Mouse (Mus musculus): ENCODE data around the gene Pknox2. TPM values are rescaled to one million over a fixed set of nuclear protein-coding genes. Genes with fewer than 3 reads are reported as not detected.

Pknox2 gene
- polyA plus RNA-seq, 1 experiment from 2014 or later, result 5.4 TPM

- ATAC-seq (ENCODE audit: low FRiP score, low TSS enrichment), result no peak
- 38% methylated on average over 12 of the region's 12 CpGs for WGBS
- H3K4me2 ChIP-seq (replicated peaks; ENCODE audit: low read depth, low read length), result no peak overlapping the region
- H3K4me1 ChIP-seq (ENCODE audit: control insufficient read depth, insufficient read depth, low read length), result no peaks in the 10 kb centered on the region
- no peak overlapping the region for H3K4me3 ChIP-seq (ENCODE audit: low read length)
- H3K9me3 ChIP-seq (ENCODE audit: control insufficient read depth, low read length), result no peaks in the 10 kb centered on the region
- H3K36me3 ChIP-seq (ENCODE audit: control insufficient read depth, insufficient read depth, low read length), result no peaks in the 10 kb centered on the region
- H3K27ac ChIP-seq (ENCODE audit: low read depth, low read length), result no peak overlapping the region
- H3K27me3 ChIP-seq (ENCODE audit: control insufficient read depth, insufficient read depth, low read length), result no peaks in the 10 kb centered on the region
- no peak overlapping the region for H3K9ac ChIP-seq (ENCODE audit: low read depth, low read length)
Measured at GRCm38 (mm10) chr9:37037405-37037804, 109.8 kb downstream of the Pknox2 start.

GRCm38 (mm10) chr9:37035248-37035647 is 112.0 kb downstream of the Pknox2 start:
- Histone ChIP-seq H3K9ac (ENCODE audit: low read depth, low read length) (no peak overlapping the region), H3K27ac (ENCODE audit: low read depth, low read length) (no peak overlapping the region), H3K9me3 (ENCODE audit: control insufficient read depth, low read length) (no peaks in the 10 kb centered on the region), H3K4me1 (ENCODE audit: control insufficient read depth, insufficient read depth, low read length) (peaks cover 3% of the 10 kb centered on the region), H3K36me3 (ENCODE audit: control insufficient read depth, insufficient read depth, low read length) (no peaks in the 10 kb centered on the region), H3K4me3 (ENCODE audit: low read length) (no peak overlapping the region), H3K27me3 (ENCODE audit: control insufficient read depth, insufficient read depth, low read length) (no peaks in the 10 kb centered on the region), H3K4me2 (replicated peaks; ENCODE audit: low read depth, low read length) (no peak overlapping the region)
- ATAC-seq (ENCODE audit: low FRiP score, low TSS enrichment), result no peak
- 91% methylated on average over 3 of the region's 3 CpGs for WGBS

- H3K36me3 ChIP-seq (ENCODE audit: control insufficient read depth, insufficient read depth, low read length), result no peaks in the 10 kb centered on the region
- WGBS, result 35% methylated on average over 1 of the region's 1 CpGs
- peaks cover 12% of the 10 kb centered on the region for H3K4me1 ChIP-seq (ENCODE audit: control insufficient read depth, insufficient read depth, low read length)
- H3K27ac ChIP-seq (ENCODE audit: low read depth, low read length), result no peak overlapping the region
- H3K4me2 ChIP-seq (replicated peaks; ENCODE audit: low read depth, low read length), result no peak overlapping the region
- H3K27me3 ChIP-seq (ENCODE audit: control insufficient read depth, insufficient read depth, low read length), result no peaks in the 10 kb centered on the region
- H3K4me3 ChIP-seq (ENCODE audit: low read length), result no peak overlapping the region
- no peak overlapping the region for H3K9ac ChIP-seq (ENCODE audit: low read depth, low read length)
- H3K9me3 ChIP-seq (ENCODE audit: control insufficient read depth, low read length), result no peaks in the 10 kb centered on the region
- no peak for ATAC-seq (ENCODE audit: low FRiP score, low TSS enrichment)
Measured at GRCm38 (mm10) chr9:37034316-37034715, 112.9 kb downstream of the Pknox2 start.

- ATAC-seq (ENCODE audit: low FRiP score, low TSS enrichment), result peak; percentile 73
- no peak overlapping the region for H3K9ac ChIP-seq (ENCODE audit: low read depth, low read length)
- no peaks in the 10 kb centered on the region for H3K27me3 ChIP-seq (ENCODE audit: control insufficient read depth, insufficient read depth, low read length)
- H3K27ac ChIP-seq (ENCODE audit: low read depth, low read length), result peak overlapping the region; percentile 49
- no peaks in the 10 kb centered on the region for H3K36me3 ChIP-seq (ENCODE audit: control insufficient read depth, insufficient read depth, low read length)
- peaks cover 20% of the 10 kb centered on the region for H3K4me1 ChIP-seq (ENCODE audit: control insufficient read depth, insufficient read depth, low read length)
- WGBS, result 19% methylated on average over 9 of the region's 9 CpGs
- no peaks in the 10 kb centered on the region for H3K9me3 ChIP-seq (ENCODE audit: control insufficient read depth, low read length)
- H3K4me2 ChIP-seq (replicated peaks; ENCODE audit: low read depth, low read length), result no peak overlapping the region
- H3K4me3 ChIP-seq (ENCODE audit: low read length), result no peak overlapping the region
Measured at GRCm38 (mm10) chr9:37030347-37031213, 116.6 kb downstream of the Pknox2 start.

- Histone ChIP-seq H3K9ac (ENCODE audit: low read depth, low read length) (no peak overlapping the region), H3K9me3 (ENCODE audit: control insufficient read depth, low read length) (no peaks in the 10 kb centered on the region), H3K27me3 (ENCODE audit: control insufficient read depth, insufficient read depth, low read length) (no peaks in the 10 kb centered on the region), H3K27ac (ENCODE audit: low read depth, low read length) (peak overlapping the region; percentile 49; the same call in 1 of the 2 replicates), H3K36me3 (ENCODE audit: control insufficient read depth, insufficient read depth, low read length) (no peaks in the 10 kb centered on the region), H3K4me1 (ENCODE audit: control insufficient read depth, insufficient read depth, low read length) (peaks cover 20% of the 10 kb centered on the region), H3K4me2 (replicated peaks; ENCODE audit: low read depth, low read length) (no peak overlapping the region), H3K4me3 (ENCODE audit: low read length) (no peak overlapping the region)
- no peak for ATAC-seq (ENCODE audit: low FRiP score, low TSS enrichment)
- 44% methylated on average over 3 of the region's 3 CpGs for WGBS
Measured at GRCm38 (mm10) chr9:37029811-37030346, 117.3 kb downstream of the Pknox2 start.

GRCm38 (mm10) chr9:37027825-37028575 is 119.2 kb downstream of the Pknox2 start:
- whole genome bisulfite sequencing, result 64% methylated on average over 7 of the region's 7 CpGs
- no peaks in the 10 kb centered on the region for H3K27me3 ChIP-seq (ENCODE audit: control insufficient read depth, insufficient read depth, low read length)
- H3K36me3 ChIP-seq (ENCODE audit: control insufficient read depth, insufficient read depth, low read length), result no peaks in the 10 kb centered on the region
- H3K4me2 ChIP-seq (replicated peaks; ENCODE audit: low read depth, low read length), result no peak overlapping the region
- H3K9me3 ChIP-seq (ENCODE audit: control insufficient read depth, low read length), result no peaks in the 10 kb centered on the region
- H3K9ac ChIP-seq (ENCODE audit: low read depth, low read length), result no peak overlapping the region
- H3K4me3 ChIP-seq (ENCODE audit: low read length), result no peak overlapping the region
- H3K27ac ChIP-seq (ENCODE audit: low read depth, low read length), result no peak overlapping the region
- H3K4me1 ChIP-seq (ENCODE audit: control insufficient read depth, insufficient read depth, low read length), result peaks cover 20% of the 10 kb centered on the region
- no peak for ATAC-seq (ENCODE audit: low FRiP score, low TSS enrichment)

- Histone ChIP-seq H3K27me3 (ENCODE audit: control insufficient read depth, insufficient read depth, low read length) (no peaks in the 10 kb centered on the region), H3K4me3 (ENCODE audit: low read length) (no peak overlapping the region), H3K4me1 (ENCODE audit: control insufficient read depth, insufficient read depth, low read length) (peaks cover 25% of the 10 kb centered on the region), H3K9me3 (ENCODE audit: control insufficient read depth, low read length) (no peaks in the 10 kb centered on the region), H3K4me2 (replicated peaks; ENCODE audit: low read depth, low read length) (no peak overlapping the region), H3K27ac (ENCODE audit: low read depth, low read length) (no peak overlapping the region), H3K36me3 (ENCODE audit: control insufficient read depth, insufficient read depth, low read length) (no peaks in the 10 kb centered on the region), H3K9ac (ENCODE audit: low read depth, low read length) (no peak overlapping the region)
- no peak for ATAC-seq (ENCODE audit: low FRiP score, low TSS enrichment)
- 38% methylated on average over 3 of the region's 3 CpGs for WGBS
Measured at GRCm38 (mm10) chr9:37025913-37026312, 121.3 kb downstream of the Pknox2 start.

- H3K9me3 ChIP-seq (ENCODE audit: control insufficient read depth, low read length), result no peaks in the 10 kb centered on the region
- H3K4me2 ChIP-seq (replicated peaks; ENCODE audit: low read depth, low read length), result no peak overlapping the region
- peaks cover 5% of the 10 kb centered on the region for H3K4me1 ChIP-seq (ENCODE audit: control insufficient read depth, insufficient read depth, low read length)
- H3K27me3 ChIP-seq (ENCODE audit: control insufficient read depth, insufficient read depth, low read length), result no peaks in the 10 kb centered on the region
- H3K4me3 ChIP-seq (ENCODE audit: low read length), result no peak overlapping the region
- H3K27ac ChIP-seq (ENCODE audit: low read depth, low read length), result 0 out of 2 replicates have a peak overlapping the region, but pooled peaks have one; percentile 0
- ATAC-seq (ENCODE audit: low FRiP score, low TSS enrichment), result peak; percentile 56; the same call in 1 of the 2 replicates
- H3K36me3 ChIP-seq (ENCODE audit: control insufficient read depth, insufficient read depth, low read length), result no peaks in the 10 kb centered on the region
- 25% methylated on average over 3 of the region's 3 CpGs for WGBS
- H3K9ac ChIP-seq (ENCODE audit: low read depth, low read length), result no peak overlapping the region
Measured at GRCm38 (mm10) chr9:37021586-37022230, 125.5 kb downstream of the Pknox2 start.

Measured in kidney, embryonic 14.5 days (tissue).